Mouse (Mus musculus) CD4-positive, CD25-positive, alpha-beta regulatory T cell, adult 2 months (primary cell): ENCODE measurements at regions not wholly inside any gene's neighbourhood (a gene's known extent, or its start where the extent isn't known, plus 50 kb on each side); places are given as distances from the start of the nearest gene placed in this dataset.
"Not testable (repeated sequence)": the region's sequence is repeated elsewhere in the genome, so short reads cannot be mapped to it uniquely, and the experiment has no call there.

Experiments
- DNase-seq: peaks from one replicate; pipeline ENCODE4 v3.0.0-alpha.2; 2012; ENCODE audit warnings: low read depth, low spot score

DNA sequence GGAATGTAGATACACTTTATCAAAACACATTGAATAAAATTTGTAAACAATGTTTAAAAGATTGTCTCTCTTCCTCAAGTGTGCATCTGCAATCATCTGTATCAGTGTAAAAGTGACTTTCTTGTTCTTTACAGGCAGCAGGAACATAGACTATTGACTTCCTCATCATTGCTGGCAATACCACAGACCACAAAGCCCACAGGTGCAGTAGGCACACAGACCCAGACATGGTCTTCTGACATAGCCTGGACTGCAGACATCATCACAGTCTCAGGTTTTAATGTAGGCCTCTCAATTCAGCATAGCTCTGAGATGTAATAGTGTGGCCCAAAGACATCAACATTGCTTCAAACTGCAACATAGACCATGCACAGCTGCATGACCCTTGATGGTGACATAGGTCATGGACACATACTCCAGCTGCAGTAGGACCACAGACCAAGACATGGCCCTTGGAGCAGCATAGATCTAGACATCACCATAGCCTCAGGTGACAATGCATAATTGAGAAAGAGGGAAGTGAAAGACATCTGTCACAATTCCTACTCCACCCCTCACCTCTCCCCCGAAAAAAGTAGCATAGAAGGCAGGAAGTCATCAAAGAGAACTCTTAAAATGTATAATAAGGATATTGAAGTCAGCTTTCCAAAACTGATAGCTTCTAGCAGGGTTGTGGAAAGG, 74.1 kb upstream of the Speer2 start:
- DNase-seq = peak; percentile 9

DNA sequence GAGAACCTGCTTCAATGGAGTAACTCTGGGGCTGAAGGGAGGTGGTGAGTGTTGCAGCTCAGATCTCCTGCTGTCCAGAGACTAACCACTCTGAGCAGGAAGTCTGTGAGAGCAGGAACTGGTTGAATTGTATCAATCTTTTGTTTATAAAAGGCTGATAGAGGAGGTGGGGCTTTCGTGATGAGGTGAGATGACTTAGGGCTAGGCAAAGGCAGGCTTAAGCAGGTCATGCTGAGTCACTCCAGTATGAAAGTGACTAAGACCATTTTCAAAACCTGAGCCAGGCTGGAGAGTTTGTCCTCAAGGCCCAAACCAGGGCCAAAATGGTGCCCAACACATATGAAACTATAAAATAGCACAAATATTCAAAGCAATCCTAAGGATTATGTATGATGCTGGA, 80.1 kb upstream of the Speer2 start:
- no peak for DNase-seq

DNA sequence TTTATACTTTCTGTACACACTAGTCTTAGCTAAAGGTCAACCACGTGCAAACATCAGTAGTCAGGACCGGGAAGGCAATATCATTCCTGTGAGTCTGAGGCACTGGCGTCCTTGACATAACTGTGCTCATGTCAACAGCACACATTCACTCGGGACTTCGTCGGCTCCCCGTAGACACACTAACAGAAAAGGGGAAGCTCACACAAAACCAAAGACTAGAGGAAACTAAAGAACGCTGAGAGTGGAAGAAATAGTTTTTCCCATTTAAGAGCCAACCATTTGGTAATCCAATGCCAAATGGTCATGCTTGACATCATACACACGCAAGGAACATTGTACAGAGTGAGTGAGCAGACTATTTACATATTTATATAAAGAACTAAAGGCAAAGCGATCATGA, 85.2 kb upstream of the Speer2 start:
- no peak for DNase-seq

DNA sequence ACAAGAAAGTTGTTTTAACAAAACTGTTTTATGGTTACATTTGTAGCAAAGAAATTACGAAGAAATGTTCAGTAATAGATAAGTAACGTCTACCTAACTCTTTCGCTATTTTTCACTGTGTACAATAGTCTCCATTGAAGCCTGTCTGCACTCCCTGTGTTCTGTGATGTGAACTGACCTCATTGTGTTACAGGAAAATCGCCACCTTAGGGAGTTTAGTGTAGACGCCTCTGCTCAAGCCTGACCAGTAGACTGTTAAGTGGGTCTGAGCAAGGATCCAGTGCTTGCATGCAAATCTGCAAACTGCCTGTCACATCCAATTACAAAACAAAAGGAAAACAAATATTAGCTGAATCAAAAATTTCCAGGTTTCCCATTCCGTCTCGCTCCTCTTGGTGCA, 85.8 kb upstream of the Speer2 start:
- DNase-seq = no peak

DNA sequence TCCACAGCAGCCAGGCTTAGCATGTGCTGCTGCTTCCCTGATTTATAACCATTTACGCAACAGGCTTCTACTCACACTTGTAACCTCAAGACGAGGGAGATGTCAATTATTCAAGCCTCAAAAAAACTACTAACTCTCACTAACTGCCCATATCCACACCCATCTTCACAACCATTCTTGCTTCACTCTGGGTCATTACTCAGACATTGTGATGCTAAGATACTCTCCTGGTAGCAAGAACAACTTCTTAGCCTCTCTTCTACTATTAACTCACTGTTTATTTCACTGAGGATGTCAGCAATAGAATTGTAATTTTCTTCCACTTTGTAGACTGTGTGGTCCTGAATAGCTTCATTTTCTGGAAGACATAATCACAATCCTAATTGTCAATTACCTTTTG, 88.0 kb upstream of the Speer2 start:
- no peak for DNase-seq

DNA sequence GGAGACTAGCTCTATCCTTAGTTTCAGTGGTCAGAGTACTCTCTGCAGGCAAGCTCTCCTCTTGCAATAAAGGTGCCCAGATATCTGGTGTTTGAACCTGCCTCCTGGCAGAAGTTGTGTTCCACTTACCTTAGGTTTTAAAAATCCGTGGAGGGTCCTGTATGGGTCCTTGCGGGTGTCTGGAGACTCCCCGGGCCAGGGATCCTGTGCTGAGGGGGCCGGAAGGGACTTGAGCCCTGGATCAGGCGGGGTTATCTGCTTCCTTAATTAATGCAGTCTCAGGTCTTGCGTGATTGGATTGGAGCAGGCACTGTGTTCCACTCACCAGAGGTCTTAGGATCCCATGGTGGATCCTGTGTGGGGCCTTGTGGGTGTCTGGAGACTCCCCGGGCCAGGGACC, 103.0 kb upstream of the Speer2 start:
- DNase-seq = not testable (repeated sequence)

DNA sequence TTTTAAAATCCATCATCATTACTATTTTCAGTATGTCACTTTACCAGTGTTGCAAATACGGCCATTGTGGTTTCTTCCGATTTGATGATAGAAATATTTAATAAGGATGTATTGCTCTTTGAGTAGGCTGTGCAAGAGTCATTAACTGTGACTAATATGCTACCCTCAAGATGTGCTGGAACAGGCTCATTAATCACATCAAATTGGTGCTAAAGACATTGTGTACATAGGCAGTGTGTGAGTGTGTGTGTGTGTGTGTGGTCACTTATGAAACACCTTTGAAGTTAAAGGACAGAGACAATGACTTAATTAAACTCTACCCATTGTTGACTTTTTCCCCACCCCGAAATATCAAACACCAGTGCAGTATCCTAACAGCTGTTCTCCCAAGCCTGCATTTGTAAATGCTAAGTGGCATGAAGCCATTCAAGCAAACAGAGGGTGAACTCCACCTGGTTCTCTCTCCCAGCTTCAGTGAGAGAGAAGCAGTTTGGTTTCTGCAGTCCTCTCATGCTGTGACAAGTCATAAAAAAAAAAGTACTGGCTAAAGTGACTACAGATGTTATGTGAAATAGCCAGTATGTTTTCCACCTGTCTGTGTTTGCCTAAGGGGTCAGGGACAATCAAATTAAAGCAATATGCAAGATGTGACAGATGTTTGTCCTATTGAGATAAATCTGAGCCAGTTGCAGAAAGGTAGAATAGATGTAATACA, 116.4 kb upstream of the Speer2 start:
- no peak for DNase-seq

DNA sequence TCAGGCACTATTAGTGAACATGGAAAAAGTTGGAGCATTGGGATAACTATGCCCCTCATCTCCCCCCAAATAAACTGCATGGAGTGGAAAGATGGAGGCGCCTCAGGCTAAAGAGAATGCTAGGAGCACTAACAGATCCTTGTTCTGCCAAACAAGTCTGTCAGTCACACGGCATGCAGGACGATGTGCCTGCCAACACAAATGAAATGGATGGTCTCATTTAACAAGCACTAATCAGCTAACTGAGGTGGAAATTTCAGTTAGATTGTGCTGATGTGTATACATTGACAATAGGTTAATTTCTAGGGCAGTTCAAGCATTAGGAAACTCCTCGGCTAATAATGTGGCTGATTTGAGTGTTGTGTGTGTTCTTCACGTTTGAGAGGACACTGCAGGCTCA, 120.8 kb upstream of the Speer2 start:
- no peak for DNase-seq

DNA sequence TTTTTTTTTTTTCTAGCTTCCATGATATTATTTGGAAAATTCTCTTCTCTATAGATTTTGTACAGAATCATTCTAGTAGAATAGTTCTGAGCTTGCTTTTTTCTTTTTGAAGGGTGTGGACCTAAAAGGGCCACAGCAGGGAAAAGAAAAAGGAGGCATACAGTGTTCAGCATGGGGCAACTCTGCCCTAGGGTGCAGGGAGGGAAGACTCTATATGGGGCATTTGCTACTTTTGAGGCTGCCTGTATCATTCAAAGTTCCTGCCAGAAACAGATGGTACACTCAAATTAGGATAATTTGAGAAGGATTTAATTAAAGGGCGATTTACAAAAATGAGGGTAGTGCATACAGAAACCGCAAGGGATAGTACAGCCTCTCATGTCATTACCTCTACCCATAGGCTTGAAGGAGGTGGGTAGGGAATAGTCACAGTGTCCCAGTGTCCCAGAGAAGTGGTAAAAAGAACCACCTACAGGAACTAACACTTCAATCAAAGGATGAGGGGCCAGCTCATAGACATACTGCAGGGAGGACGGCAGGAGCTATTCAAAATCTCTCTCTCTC, 128.4 kb upstream of the Speer2 start:
- DNase-seq = no peak

DNA sequence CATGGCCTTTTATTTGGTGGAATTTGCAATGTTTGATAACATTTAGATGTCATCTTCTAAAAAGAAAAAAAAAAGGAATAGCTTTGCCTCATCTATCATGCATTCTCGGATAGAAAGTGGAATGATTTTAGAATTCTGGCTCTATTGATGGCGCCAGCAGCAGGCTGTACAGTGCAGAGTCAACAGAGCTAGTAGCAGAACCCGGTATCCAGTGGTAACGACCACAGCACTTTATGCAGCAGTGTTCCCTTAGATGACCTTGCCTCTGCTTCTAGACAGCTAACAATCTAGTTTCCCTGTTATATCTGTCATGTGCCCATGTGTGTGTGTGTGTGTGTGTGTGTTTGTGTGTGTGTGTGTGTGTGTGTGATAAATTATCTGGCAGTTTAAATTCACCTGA, 129.2 kb upstream of the Speer2 start:
- DNase-seq = no peak

DNA sequence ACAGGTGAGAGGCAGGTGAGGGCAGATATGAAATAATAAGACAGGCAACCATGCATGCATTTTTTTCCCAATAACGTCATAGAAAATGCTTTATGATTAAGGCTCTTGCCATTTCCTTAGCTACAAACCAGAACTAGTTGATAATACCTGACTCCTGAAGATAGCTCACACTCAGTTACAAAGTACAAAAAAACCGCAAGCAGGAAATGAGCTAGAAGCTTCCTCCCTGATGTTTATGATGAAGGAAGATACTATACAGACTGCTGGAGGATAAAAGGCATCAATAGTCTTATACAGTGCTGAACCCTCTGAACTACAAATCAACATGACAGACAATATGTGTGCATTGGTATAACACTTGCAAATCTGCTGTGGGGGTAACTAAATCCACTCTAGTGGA, 143.3 kb upstream of the Speer2 start:
- peak; percentile 50 for DNase-seq

DNA sequence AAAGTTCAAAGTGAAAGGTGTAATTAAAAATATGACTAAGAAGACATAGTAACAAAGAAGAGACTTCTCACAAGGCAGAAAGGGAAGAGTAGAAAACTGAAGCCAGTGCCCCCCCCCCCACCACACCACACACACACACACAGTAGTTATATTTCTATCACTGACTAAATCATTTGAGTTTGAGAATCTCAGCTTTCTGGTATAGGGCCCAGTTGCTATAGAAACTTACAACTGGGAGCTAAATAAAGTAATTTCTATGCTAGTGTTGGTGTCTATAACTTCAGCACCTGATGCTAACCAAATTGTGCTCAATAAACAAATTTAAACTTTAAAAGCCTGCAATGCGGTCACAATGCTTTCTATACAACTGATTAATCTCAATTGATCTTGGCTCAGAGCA, 153.4 kb upstream of the Speer2 start:
- no peak for DNase-seq

DNA sequence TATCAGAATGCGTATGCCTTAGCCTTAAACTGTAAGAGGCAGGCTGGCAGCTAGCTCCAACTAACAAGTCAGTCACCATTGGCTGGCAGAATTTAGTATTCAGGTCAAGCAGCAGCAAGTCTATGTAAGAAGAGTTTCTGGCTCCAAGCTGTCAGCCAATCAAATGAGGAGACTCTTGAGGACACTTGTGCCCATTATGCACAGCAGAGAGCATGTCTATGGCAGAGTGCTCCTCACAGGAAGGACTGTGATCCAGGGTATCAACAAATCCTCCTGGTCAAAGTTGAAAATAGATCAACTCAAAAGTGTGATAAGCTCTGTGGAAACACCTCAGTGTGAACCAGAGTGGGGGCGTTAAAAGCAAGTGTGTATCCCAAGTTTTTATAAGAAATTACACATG, 156.0 kb upstream of the Speer2 start:
- DNase-seq = no peak

DNA sequence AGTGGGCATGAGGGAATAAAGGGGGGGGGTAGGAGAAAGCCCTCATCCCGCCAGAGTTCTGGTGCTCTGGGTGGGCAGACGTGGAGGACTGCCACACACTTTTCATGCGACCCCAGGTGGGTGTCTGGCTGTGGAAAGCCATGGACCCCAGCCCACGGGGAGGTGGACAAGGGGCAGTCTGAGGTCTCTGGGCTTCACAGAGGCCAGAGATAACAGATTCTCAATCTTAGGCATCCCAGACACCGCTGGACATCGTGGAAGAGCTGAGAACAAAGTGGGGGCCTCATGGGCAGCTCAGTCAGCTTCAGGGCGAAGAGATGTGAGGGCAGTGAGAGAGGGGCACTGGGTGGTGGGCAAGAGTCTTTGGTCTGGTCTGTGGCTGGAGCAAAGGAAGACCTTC, 157.9 kb upstream of the Speer2 start:
- DNase-seq = no peak

DNA sequence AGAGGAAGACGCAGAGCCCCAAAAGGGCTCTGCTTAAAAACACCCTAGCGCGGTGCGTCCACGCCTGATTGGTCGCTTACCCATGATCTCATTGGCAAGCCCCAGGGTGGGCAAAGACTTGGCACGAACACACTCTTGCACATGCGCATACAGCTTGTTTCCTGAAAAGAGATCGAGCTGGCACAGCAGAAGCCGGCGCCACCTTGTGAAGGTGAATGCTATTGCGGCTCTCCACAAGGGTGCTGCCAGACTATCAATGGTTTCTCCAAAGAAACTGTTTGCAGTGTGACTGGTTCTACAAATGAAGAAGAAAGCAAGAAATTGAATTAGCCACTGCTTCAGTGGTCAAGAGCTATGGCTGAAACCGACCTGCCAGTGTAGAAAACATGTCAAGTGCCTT, 165.1 kb upstream of the Speer2 start:
- peak; percentile 30 for DNase-seq

DNA sequence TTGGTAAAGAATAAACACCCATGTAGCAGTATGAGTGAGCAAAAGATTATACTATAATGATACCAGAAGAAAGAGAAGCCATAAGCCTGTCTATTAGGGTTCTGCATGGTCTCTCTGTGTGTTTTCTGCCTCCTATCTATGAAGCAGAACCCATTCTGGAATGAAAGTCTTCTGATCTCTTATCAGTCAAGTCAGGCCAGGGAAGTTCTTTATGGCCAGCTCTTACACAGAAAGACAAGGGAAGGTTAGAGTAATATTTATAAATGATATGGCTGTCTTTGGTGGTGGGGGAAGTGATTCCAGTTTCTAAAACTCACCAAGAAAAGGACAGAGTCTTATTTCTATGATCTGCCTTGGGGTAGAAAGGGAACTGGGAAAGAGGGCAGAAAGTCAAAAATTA, 182.0 kb upstream of the Speer2 start:
- no peak for DNase-seq

DNA sequence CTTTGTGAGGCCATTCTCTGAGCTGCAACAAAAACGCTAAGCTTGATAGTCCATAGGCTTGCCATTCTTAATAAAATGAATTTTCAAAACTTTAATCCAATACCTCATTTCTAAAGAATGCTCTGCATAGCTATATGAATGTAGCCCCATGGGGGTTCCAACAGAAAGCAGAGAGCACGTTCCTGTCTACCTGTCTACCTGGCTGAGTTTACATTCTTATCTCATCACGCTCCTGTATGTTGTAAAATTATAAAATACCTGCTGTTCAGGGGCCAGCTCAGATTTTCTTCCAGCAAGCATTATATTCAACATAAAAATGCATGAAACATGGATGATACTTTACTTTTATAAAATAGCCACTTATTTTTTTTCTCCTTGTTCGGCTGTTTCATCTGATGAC, 182.5 kb upstream of the Speer2 start:
- DNase-seq = no peak

DNA sequence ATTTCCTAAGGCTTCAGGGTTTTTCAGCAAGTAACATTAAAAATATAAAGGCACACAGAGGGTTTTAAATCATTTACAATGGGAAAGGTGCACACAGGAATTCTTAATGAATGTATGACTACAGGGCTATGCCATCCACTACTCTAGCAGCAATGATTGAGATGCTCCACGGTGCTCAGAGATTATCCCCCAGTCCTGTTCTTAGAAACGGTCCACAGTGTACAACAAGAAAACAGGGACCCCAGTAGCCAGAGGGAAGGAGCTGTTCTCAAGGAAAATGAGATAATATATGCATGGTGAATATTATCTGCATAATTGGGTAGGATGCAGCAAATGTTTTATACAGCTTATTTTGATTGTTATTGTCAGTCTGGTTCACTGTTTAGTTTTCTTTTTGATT, 186.3 kb upstream of the Speer2 start:
- no peak for DNase-seq

DNA sequence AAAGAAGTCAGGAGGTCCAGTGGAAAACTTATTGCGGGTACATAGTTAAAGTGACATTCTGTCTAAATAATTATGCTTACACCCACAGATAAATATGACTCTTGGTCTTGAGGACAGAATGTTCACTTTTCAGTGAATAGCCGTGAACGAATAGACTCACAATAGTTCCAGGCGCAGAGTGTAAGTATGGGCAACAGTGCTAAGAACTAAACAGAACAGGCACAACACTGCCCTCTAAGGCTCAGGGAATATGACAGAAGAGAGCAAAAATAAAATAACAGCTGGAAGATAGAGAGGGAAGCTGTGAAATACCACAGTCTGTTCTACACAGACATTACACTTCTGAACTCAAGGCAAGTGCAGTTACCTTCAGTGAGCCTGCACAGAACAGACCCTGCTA, 207.9 kb upstream of the Speer2 start:
- no peak for DNase-seq

DNA sequence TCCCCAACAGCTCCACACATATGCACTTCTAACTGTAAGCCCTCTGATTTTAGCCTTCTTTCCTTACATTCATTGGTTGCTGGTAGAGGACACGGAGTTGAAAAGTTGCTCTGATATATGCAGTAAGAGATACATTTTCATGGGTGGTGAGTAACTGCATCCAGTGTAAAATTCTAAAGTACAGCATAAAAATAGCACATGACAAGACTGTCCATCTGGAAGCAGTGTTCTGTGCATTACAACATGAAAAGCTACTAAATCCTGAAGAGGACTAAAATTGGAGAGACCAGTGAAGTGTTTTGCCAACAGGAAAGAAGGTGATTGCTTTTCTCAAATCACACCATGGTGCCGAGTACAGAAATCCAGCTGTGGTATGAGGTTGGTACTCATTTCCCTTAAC, 210.2 kb upstream of the Speer2 start:
- DNase-seq = no peak

DNA sequence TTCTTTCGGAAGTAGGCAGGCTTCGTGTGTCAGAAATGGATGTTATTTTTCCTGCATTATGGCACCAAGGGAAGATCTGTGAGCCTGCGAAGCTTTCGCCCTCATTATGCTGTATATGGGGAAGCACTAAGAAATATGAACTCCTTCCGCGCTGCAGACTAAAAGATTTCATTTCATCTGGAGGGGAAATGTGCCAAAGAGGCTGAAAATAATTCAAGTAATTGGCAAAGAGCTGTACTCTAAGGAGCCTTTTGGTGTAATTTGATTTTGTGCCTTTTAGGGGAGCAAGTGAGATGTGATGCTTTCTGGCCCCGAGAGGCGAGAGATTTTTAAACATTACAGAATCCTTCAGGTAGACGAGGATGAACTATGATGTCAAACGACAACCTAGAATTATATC, 216.0 kb upstream of the Speer2 start:
- DNase-seq = no peak

DNA sequence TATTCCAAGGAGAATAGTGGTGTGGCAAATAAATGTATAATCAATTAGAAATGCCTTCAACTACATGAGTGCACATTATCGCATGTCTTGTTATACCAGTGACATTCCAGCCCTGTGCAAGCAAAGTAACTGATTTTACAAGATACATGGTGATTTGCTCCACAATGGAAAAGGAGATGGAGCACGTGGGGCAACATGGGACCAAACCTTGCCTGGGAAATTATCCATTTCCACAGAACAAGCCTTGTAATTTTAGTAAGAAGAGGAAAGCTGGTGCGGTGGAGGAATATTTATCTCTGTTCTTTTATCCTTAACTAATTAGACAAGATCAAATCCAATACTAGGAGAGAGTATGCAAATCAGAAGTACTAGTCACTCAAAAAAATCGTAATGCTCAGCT, 222.5 kb upstream of the Gbe1 start:
- no peak for DNase-seq

DNA sequence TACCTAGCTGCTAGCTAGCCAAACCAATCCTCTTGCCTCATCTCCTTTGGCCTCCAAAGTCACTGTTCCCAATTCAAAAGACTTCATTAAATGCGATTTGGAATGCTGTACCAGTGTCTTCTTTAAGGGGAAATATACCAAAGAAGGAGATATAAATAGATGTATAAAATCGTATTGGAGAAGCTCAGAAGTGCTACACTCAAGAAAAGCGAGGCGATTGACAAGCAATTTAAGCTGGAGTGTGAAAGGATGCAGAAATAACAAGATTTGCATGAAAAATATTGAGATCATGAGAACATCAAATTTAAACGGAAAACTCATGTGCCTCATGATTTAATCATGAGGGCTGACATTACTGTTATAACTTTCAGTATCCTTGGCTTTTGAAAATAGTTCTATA, 221.8 kb upstream of the Gbe1 start:
- no peak for DNase-seq
